Mouse (Mus musculus): ENCODE results near the gene Gm36210. TPM values are rescaled to one million over a fixed set of nuclear protein-coding genes. Genes with fewer than 3 reads are reported as not detected.

Gene Gm36210
- not detected in 2 replicates for polyA plus RNA-seq (2015; fragmentation: Nextera tagmentation; extraction: Ambion mirVana)

DNA sequence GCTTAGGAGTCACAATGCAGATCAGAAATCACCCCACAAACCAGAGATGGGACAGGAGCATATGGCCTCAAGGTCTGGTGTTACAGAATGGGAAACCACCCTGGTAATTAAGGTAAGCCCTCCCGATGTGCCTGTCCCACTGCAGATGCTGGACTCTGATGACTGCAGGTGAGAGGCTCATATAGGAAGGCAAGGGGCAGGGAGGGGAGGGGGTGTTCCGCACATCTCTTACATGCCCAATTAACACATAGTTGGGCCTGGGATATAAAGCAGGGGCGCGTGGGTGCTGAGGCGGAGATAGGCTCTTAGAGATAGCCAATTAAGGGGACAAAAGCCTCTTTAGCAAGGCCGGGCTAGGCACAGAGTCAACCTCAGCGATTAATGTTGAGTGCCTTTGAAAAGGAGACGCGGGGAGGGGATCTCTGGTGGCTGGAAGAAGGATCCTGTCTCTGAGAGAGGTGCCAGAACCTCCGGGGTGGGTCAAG, at the start of gene Gm36210:
Gene Gm36210, minus strand, starts transcription at position 51 of the 485 bp plus-strand sequence.
- H3K27me3 ChIP-seq = 0 out of 2 replicates have a peak, but pooled peaks cover 2% of the 10 kb centered on the region
- no peak for ATAC-seq (ENCODE audit: low FRiP score, low read depth)

DNA sequence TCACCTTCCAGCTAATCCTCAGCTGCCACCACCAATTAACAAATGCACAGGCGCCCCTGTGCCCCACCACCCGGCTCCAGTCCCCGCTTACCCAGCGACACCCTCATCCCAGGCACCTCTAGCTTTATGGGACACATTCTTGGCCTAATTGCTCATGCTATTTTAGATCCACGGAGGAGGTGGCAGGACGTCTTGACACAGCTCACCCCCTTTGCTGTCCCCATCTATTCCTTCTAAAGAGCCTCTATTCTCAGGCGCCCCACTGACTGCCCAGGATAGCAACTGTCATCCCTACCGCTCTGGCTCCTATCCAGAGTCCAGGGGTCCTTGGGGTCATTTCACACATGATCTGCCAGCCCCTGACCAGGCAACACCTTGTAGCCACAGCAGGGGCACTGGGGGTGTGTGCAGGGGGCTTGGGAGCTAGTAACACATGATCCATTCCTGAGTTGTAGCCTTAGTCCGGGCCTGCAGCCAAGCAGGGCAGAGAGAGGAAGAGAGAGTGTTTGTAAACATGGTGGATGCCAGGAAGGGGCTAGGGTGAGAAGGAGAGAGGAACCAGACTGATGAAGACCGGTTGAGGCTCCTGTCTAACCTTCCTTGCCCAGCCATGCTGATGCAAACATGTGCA, 47.6 kb upstream of the Gm36210 start:
- Histone ChIP-seq H3K4me1 (peaks cover 7% of the 10 kb centered on the region), H3K27ac (no peak overlapping the region), H3K4me3 (no peak overlapping the region), H3K9ac (no peak overlapping the region), H3K36me3 (no peaks in the 10 kb centered on the region), H3K4me2 (replicated peaks) (no peak overlapping the region), H3K9me3 (no peaks in the 10 kb centered on the region), H3K27me3 (no peaks in the 10 kb centered on the region)
- WGBS = 12% methylated on average over 10 of the region's 10 CpGs
- ATAC-seq (ENCODE audit: low FRiP score, low read depth) = 0 out of 2 replicates have a peak, but pooled peaks have one; percentile 33

More for the DNA sequence above, at the start of gene Gm36210:
- H3K9ac ChIP-seq = no peak within 1 kb of the TSS
- no peaks in the 10 kb centered on the region for H3K36me3 ChIP-seq
- no peak within 1 kb of the TSS for H3K4me2 ChIP-seq (replicated peaks)
- no peak within 1 kb of the TSS for H3K4me3 ChIP-seq
- 67% methylated on average over 10 of the region's 10 CpGs for WGBS
- H3K27ac ChIP-seq = no peak within 1 kb of the TSS
- H3K9me3 ChIP-seq = no peaks in the 10 kb centered on the region
- peaks cover 2% of the 10 kb centered on the region; the same call in 1 of the 2 replicates for H3K4me1 ChIP-seq

DNA sequence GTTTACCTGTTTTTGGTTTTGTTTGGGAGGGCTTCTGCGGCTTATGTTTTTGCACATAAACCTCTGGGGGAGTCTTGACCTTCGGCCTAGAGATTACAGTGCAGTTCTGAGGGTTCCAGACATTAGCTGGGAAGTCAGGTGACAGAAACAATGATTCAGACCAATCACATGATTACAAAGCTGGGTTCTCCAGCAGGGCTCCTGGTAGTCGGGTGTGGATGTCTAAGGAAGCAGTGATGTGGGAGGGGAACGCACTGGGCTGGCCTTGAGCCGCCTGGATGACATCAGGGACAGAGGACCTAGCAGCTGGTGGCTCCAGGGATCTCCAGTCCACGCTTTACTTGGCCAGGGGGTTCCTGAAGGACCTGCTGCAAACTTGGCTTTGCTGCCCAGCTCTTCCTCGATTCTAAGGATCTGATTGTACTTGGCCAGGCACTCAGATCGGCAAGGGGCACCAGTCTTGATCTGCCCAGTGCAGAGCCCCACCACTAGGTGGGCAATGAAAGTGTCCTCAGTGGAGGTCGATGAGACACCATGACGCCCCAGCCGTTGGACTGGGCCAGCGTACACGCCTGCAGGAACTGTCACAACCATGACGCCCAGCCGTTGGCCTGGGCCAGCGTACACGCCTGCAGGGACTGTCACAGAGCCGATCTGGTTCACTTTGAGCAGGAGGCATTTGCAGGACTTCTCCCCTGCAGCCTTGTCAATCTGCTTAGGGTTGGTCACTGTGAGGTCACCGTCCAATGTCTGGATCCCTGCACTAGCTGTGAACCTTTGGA, 44.4 kb upstream of the Gm36210 start:
- H3K9me3 ChIP-seq = no peaks in the 10 kb centered on the region
- no peaks in the 10 kb centered on the region for H3K36me3 ChIP-seq
- no peaks in the 10 kb centered on the region for H3K27me3 ChIP-seq
- peaks cover 9% of the 10 kb centered on the region for H3K4me1 ChIP-seq
- WGBS = 84% methylated on average over 19 of the region's 19 CpGs
- no peak overlapping the region for H3K4me3 ChIP-seq
- no peak overlapping the region for H3K9ac ChIP-seq
- no peak overlapping the region for H3K4me2 ChIP-seq (replicated peaks)
- H3K27ac ChIP-seq = no peak overlapping the region
- no peak for ATAC-seq (ENCODE audit: low FRiP score, low read depth)

DNA sequence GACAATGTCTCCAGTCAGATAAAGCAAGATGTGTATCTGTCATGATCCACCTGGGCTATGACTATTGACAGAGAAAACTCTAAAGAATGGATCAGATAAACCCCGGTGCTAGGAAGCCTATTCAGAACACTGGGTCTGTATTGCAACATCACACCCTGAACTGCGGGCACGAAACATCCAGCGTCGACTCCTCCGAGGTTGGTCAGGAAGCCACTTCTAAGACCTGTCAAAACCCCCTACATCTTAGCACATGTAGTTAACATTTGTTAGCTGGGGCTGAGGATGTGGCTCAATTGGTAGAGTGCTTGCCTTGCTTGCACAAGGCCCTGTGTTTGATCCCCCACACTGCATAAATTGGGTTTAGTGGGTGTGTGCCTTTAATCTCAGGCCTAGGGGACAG, 42.1 kb upstream of the Gm36210 start:
- peaks cover 6% of the 10 kb centered on the region; the same call in 1 of the 2 replicates for H3K4me1 ChIP-seq
- no peaks in the 10 kb centered on the region for H3K9me3 ChIP-seq
- WGBS = 54% methylated on average over 6 of the region's 6 CpGs
- H3K4me2 ChIP-seq (replicated peaks) = no peak overlapping the region
- no peaks in the 10 kb centered on the region for H3K27me3 ChIP-seq
- H3K36me3 ChIP-seq = no peaks in the 10 kb centered on the region
- H3K9ac ChIP-seq = no peak overlapping the region
- ATAC-seq (ENCODE audit: low FRiP score, low read depth) = no peak
- H3K27ac ChIP-seq = no peak overlapping the region
- H3K4me3 ChIP-seq = no peak overlapping the region

DNA sequence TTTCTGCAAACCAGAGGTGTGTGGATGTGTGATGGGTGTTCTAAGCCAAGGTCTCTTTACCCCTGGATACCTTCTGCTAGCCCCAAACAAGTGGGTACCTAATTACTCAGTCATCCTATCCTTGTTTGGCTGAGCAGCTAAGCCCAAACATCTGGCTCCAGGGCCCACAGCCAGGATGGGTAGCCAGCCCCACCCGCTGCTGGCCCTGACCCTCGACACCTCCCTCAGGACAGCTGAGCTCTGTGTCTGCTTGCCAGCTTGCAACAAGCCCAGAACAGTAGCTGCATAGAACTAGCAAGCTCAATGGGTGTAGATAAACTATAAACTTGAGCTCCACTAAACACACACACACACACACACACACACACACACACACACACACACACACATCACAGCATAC, 41.5 kb upstream of the Gm36210 start:
- H3K9me3 ChIP-seq = no peaks in the 10 kb centered on the region

DNA sequence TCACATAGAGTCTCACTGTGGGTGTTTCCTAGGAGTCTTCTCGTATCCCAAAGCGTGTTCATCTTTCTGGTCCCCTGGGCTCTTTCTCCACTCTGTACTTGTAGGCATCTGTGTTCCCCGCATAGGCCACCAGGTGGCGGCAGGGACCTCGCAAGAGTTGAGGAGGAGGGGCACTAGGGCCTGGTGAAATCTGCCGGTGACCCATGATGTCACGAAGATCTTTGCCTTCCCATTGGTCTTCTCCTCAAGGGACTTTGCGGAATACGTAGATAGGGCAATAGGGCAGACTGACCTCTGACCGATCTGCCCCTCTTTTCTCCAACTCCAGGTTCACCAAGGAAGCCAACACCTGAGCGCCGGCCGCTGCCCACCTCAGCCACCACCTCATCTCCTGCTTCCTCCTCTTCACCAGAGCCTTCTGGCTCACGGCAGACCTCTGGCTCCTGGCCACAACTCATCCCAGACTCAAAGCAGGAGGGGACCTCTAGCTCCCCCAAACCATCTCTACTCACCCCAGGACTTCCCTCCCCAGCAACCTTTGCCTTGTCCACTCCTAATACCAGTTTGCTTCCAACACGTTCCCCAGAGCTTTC, 37.0 kb upstream of the Gm36210 start:
- Histone ChIP-seq H3K4me1 (peaks cover 7% of the 10 kb centered on the region; the same call in 1 of the 2 replicates), H3K27me3 (no peaks in the 10 kb centered on the region), H3K36me3 (no peaks in the 10 kb centered on the region), H3K9me3 (no peaks in the 10 kb centered on the region), H3K4me3 (peak overlapping the region; percentile 33), H3K27ac (no peak overlapping the region), H3K4me2 (replicated peaks) (peak overlapping the region; percentile 59), H3K9ac (no peak overlapping the region)
- peak; percentile 63 for ATAC-seq (ENCODE audit: low FRiP score, low read depth)
- 22% methylated on average over 15 of the region's 15 CpGs for WGBS

More for the DNA sequence above, 41.5 kb upstream of the Gm36210 start:
- H3K27me3 ChIP-seq = no peaks in the 10 kb centered on the region
- ATAC-seq (ENCODE audit: low FRiP score, low read depth) = no peak
- no peak overlapping the region for H3K4me3 ChIP-seq
- no peak overlapping the region for H3K4me2 ChIP-seq (replicated peaks)
- no peak overlapping the region for H3K9ac ChIP-seq
- H3K36me3 ChIP-seq = no peaks in the 10 kb centered on the region
- 10% methylated on average over 2 of the region's 2 CpGs for WGBS
- H3K4me1 ChIP-seq = peaks cover 7% of the 10 kb centered on the region; the same call in 1 of the 2 replicates
- H3K27ac ChIP-seq = no peak overlapping the region

DNA sequence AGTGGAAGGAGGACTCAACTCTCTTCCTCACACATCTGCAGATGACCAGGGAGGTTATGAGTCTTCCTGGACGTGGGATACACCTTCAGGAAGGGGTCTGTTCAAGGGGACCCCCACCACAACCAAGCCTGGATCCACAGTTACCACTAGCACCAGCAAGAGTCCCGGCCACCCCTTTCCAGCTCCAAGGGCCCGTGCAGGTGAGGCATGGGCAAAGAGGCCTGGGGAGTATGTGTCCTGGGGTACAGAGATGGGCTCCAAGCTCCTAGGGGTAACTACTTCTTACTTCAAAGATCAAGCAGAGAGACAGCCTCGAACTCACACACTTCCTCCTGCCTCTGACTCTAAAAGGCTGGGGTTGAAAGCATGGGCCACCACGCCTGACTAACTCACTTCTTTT, 36.4 kb upstream of the Gm36210 start:
- no peak overlapping the region for H3K4me2 ChIP-seq (replicated peaks)
- no peak for ATAC-seq (ENCODE audit: low FRiP score, low read depth)
- H3K4me1 ChIP-seq = peaks cover 7% of the 10 kb centered on the region; the same call in 1 of the 2 replicates
- WGBS = 53% methylated on average over 5 of the region's 5 CpGs
- no peaks in the 10 kb centered on the region for H3K27me3 ChIP-seq
- no peak overlapping the region for H3K27ac ChIP-seq
- no peaks in the 10 kb centered on the region for H3K9me3 ChIP-seq
- H3K4me3 ChIP-seq = no peak overlapping the region
- no peak overlapping the region for H3K9ac ChIP-seq
- H3K36me3 ChIP-seq = no peaks in the 10 kb centered on the region

DNA sequence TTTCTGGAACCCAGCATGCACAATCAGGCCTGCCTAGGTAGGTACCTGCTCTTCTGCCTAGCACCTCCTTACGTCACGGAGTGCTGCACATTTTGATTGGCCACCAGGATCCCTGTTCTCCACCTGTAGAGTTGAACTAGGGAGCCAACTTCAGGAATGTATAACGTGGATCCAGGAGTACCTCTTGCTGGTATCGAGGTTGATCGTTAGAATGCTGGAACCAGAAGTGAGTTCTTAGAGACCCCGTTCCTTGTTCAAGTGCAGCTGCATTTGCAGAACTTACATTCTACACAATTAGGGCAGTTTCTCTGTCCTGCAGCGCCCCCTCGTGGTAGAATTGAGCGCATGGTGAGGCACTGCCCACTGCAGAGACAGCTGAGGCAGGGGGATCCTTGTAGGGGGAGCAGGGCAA, 33.8 kb upstream of the Gm36210 start:
- H3K27me3 ChIP-seq = no peaks in the 10 kb centered on the region
- no peaks in the 10 kb centered on the region for H3K9me3 ChIP-seq
- H3K36me3 ChIP-seq = no peaks in the 10 kb centered on the region
- H3K9ac ChIP-seq = no peak overlapping the region
- H3K4me2 ChIP-seq (replicated peaks) = no peak overlapping the region
- no peak overlapping the region for H3K4me3 ChIP-seq
- no peak overlapping the region for H3K27ac ChIP-seq
- 14% methylated on average over 9 of the region's 9 CpGs for WGBS
- peak; percentile 48; the same call in 1 of the 2 replicates for ATAC-seq (ENCODE audit: low FRiP score, low read depth)
- H3K4me1 ChIP-seq = peaks cover 4% of the 10 kb centered on the region; the same call in 1 of the 2 replicates

DNA sequence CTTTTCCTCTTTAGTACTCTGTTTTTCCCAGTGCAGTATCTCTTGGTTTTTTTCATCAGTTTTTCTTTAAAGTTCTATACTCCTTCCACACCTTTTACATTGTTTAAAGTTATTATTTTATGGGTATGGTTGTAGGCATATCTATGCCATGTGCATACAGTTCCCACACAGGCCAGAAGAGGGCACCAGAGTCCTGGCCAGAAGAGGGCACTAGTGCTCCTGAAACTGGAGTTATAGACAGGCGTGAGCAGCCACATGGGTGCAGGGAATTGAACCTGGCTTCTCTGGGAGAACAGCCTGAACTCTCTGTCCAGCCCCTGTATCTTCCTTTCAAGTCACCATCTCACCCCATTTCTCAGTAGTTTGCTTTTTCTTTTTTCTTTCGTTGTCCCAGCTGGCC, 32.1 kb upstream of the Gm36210 start:
- no peaks in the 10 kb centered on the region for H3K9me3 ChIP-seq
- 37% methylated on average over 2 of the region's 2 CpGs for WGBS
- no peak overlapping the region for H3K9ac ChIP-seq
- H3K4me2 ChIP-seq (replicated peaks) = no peak overlapping the region
- H3K27me3 ChIP-seq = no peaks in the 10 kb centered on the region
- H3K4me1 ChIP-seq = peaks cover 2% of the 10 kb centered on the region; the same call in 1 of the 2 replicates
- no peak for ATAC-seq (ENCODE audit: low FRiP score, low read depth)
- H3K4me3 ChIP-seq = no peak overlapping the region
- no peak overlapping the region for H3K27ac ChIP-seq
- no peaks in the 10 kb centered on the region for H3K36me3 ChIP-seq

DNA sequence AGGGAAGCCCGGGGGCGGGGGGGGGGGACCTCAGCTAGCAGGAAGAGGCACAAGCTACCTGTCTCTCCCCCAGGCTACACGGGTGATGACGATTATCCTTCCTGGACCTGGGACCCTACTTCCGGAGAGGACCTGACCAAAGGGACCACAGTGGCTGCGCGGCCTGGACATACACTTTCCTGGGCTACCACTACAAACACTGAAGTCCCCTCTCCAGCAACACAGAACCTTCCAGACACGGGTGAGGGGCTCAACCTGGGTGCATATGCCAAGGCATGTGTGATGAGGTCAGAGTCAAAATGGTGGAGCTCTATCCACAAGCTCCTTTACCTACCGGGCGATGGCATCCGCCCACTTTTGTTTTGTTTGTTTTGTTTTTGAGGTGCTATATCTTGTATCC, 31.1 kb upstream of the Gm36210 start:
- H3K4me3 ChIP-seq = no peak overlapping the region
- WGBS = 69% methylated on average over 11 of the region's 11 CpGs
- no peaks in the 10 kb centered on the region for H3K36me3 ChIP-seq
- no peak overlapping the region for H3K9ac ChIP-seq
- H3K4me2 ChIP-seq (replicated peaks) = no peak overlapping the region
- H3K27ac ChIP-seq = no peak overlapping the region
- H3K9me3 ChIP-seq = no peaks in the 10 kb centered on the region
- no peak for ATAC-seq (ENCODE audit: low FRiP score, low read depth)
- no peaks in the 10 kb centered on the region for H3K4me1 ChIP-seq
- no peaks in the 10 kb centered on the region for H3K27me3 ChIP-seq

DNA sequence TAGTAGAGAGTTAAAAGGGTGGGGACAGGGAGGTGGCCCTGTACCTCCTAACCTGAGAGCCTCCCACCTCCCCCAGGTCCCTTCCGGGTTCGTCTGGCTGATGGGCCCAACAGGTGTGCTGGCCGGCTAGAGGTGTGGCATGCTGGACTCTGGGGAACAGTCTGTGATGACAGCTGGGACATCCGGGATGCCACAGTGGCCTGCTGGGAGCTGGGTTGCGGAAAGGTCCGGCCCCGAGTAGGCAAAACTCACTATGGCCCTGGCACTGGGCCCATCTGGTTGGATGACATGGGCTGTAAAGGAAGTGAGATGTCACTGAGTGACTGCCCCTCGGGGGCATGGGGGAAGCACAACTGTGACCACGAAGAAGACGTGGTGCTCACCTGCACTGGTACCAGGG, 30.5 kb upstream of the Gm36210 start:
- Histone ChIP-seq H3K27me3 (no peaks in the 10 kb centered on the region), H3K36me3 (no peaks in the 10 kb centered on the region), H3K27ac (no peak overlapping the region), H3K4me3 (no peak overlapping the region), H3K4me2 (replicated peaks) (no peak overlapping the region), H3K9me3 (no peaks in the 10 kb centered on the region), H3K9ac (no peak overlapping the region), H3K4me1 (no peaks in the 10 kb centered on the region)
- 81% methylated on average over 10 of the region's 10 CpGs for WGBS
- no peak for ATAC-seq (ENCODE audit: low FRiP score, low read depth)
